Mouse (Mus musculus): ENCODE measurements around the gene Pla2g4d.
"Not testable (repeated sequence)": the region's sequence is repeated elsewhere in the genome, so short reads cannot be mapped to it uniquely, and the experiment has no call there.

Gene Pla2g4d

GRCm38 (mm10) chr2:120261346-120261745, 27.7 kb downstream of the Pla2g4d start:
- DNase-seq (ENCODE audit: low spot score in 2 of 2) = no peak

GRCm38 (mm10) chr2:120256259-120256658, 32.7 kb downstream of the Pla2g4d start:
- no peak for DNase-seq (ENCODE audit: low spot score in 2 of 2)

- DNase-seq (ENCODE audit: low spot score in 2 of 2) = no peak
Observed at GRCm38 (mm10) chr2:120252644-120253043, 36.4 kb downstream of the Pla2g4d start.

- DNase-seq (ENCODE audit: low spot score in 2 of 2) = no peak
Observed at GRCm38 (mm10) chr2:120245421-120246016, 43.5 kb downstream of the Pla2g4d start.

- DNase-seq (ENCODE audit: low spot score in 2 of 2) = no peak
Observed at GRCm38 (mm10) chr2:120244679-120245420, 44.1 kb downstream of the Pla2g4d start, which contains the start of gene Pla2g4e. Gene Pla2g4e (minus strand): TSS chr2:120245335.

- no peak for DNase-seq (ENCODE audit: low spot score in 2 of 2)
Observed at GRCm38 (mm10) chr2:120243995-120244394, 45.0 kb downstream of the Pla2g4d start.

- DNase-seq (ENCODE audit: low spot score in 2 of 2) = no peak
Observed at GRCm38 (mm10) chr2:120242791-120243467, 46.1 kb downstream of the Pla2g4d start.

- not testable (repeated sequence) for DNase-seq (ENCODE audit: low spot score in 2 of 2)
Observed at GRCm38 (mm10) chr2:120238733-120239132, 50.3 kb downstream of the Pla2g4d start.

- DNase-seq (ENCODE audit: low spot score in 2 of 2) = no peak
Observed at GRCm38 (mm10) chr2:120237784-120238183, 51.2 kb downstream of the Pla2g4d start.

GRCm38 (mm10) chr2:120235947-120236640, 52.9 kb downstream of the Pla2g4d start:
- no peak for DNase-seq (ENCODE audit: low spot score in 2 of 2)

GRCm38 (mm10) chr2:120235381-120235780, 53.6 kb downstream of the Pla2g4d start:
- no peak for DNase-seq (ENCODE audit: low spot score in 2 of 2)

GRCm38 (mm10) chr2:120231642-120232041, 57.4 kb downstream of the Pla2g4d start:
- DNase-seq (ENCODE audit: low spot score in 2 of 2) = no peak
